10 mouse cellular contexts compared by ENCODE assay signal in genomic region chrX:160153147-160153815, GRCm38 (mm10). TPM values are rescaled to one million over a fixed set of nuclear protein-coding genes. Genes with fewer than 3 reads are reported as not detected.
DNase-seq lines count a peak whose midpoint lies in the region; ATAC-seq and TF ChIP-seq lines count a peak whose summit lies in the region.
"Had no signal": no experiment of that assay in that cellular context is flagged by ENCODE, and none has a peak within 500 bp of the region (broad histone marks: within the 10 kb centered on the region; RNA-seq: fewer than 3 reads in every experiment).

No protein-coding gene starts in this region.

- TF ChIP-seq POLR2A in heart, adult 2 months (IDR thresholded peaks at IDR 0.05; ENCODE audit: insufficient read depth, low read depth, low read length), result no peak

- no peaks in the 10 kb centered on the region for H3K27me3 ChIP-seq in heart, adult 2 months (ENCODE audit: control insufficient read depth, insufficient read depth, low read length)
- H3K27me3 ChIP-seq: stomach, embryonic 15.5 days had no signal

- no peaks in the 10 kb centered on the region for H3K36me3 ChIP-seq in heart, adult 2 months (ENCODE audit: control insufficient read depth, insufficient read depth, low read length)
- H3K36me3 ChIP-seq: embryonic facial prominence, embryonic 12.5 days; stomach, embryonic 15.5 days had no signal

- H3K79me2 ChIP-seq in heart, adult 2 months (replicated peaks; ENCODE audit: control insufficient read depth, insufficient read depth, low read length), result no peaks in the 10 kb centered on the region

- H3K27ac ChIP-seq in heart, adult 2 months, result no peak overlapping the region
- H3K27ac ChIP-seq: embryonic facial prominence, embryonic 12.5 days; stomach, embryonic 15.5 days had no signal

- ATAC-seq in common myeloid progenitor, adult 5-6 weeks (replicated peaks; ENCODE audit: low read depth, poor library complexity, severe bottlenecking), result peak; percentile 71; the same call in 1 of the 2 replicates

- no peak for DNase-seq in heart, adult 2 months
- no peak for DNase-seq in heart, postnatal 36 days
- DNase-seq in left cerebral cortex, postnatal 14 days (ENCODE audit: low spot score in 2 of 2), result peak; percentile 9 to 17
- no peak for DNase-seq in left cerebral cortex, postnatal 4 days
- peak; percentile 52 for DNase-seq in A20 (ENCODE audit: low read depth, low spot score)
- no peak for DNase-seq in ovary, postnatal 10 days (ENCODE audit: low spot score)
- DNase-seq in ovary, postnatal 36 days (ENCODE audit: low spot score), result no peak

- no peak overlapping the region for H3K4me3 ChIP-seq in heart, adult 2 months
- H3K4me3 ChIP-seq: embryonic facial prominence, embryonic 12.5 days; stomach, embryonic 15.5 days had no signal

- H3K9ac ChIP-seq in heart, adult 2 months (ENCODE audit: low read depth, low read length), result no peak overlapping the region
- H3K9ac ChIP-seq: embryonic facial prominence, embryonic 12.5 days; stomach, embryonic 15.5 days had no signal

- intact Hi-C loops in heart, adult 2 months (cut with DNase I), result loop anchor here (1.0 to 5.0 kb wide), 2 partner anchors 17 to 879 kb away; no protein-coding TSS in a partner anchor
- intact Hi-C loops in heart, postnatal 36 days (cut with DNase I), result loop anchor here (2.0 to 10.0 kb wide), 3 partner anchors 18 to 879 kb away; no protein-coding TSS in a partner anchor
- intact Hi-C loops in left cerebral cortex, postnatal 14 days (cut with DNase I), result loop anchor here (5.0 kb wide), 1 partner anchor 879 kb away; no protein-coding TSS in a partner anchor
- intact Hi-C loops in left cerebral cortex, postnatal 4 days (cut with DNase I), result loop anchor here (5.0 kb wide), 1 partner anchor 879 kb away; no protein-coding TSS in a partner anchor

- no peaks in the 10 kb centered on the region for H3K4me1 ChIP-seq in heart, adult 2 months (ENCODE audit: control insufficient read depth, insufficient read depth, low read length)
- H3K4me1 ChIP-seq: embryonic facial prominence, embryonic 12.5 days; stomach, embryonic 15.5 days had no signal

- WGBS in heart, adult 2 months, result 42% methylated on average over 4 of the region's 4 CpGs

- TF ChIP-seq EP300 in heart, adult 2 months (IDR thresholded peaks at IDR 0.05; ENCODE audit: insufficient read depth, low read depth, low read length), result no peak

- peak; percentile 72 for TF ChIP-seq CTCF in heart, adult 2 months (IDR thresholded peaks at IDR 0.05)

RNA-seq across cellular contexts. Expression of gene Pdha1, which starts 15.1 kb away (rescaled TPM):
- total RNA-seq in heart, adult 2 months (2021), result 1,000 to 10,000 TPM in 1 of 2 experiments, 100 to 1,000 TPM in 1; 973 to 1,220 TPM
- 465 and 602 TPM in 2 replicates for polyA plus RNA-seq in heart, adult 2 months (2012; rRNA removed)
- 1,000 to 10,000 TPM; 1,112 to 1,227 TPM for total RNA-seq in heart, postnatal 36 days (2021)
- total RNA-seq in left cerebral cortex, postnatal 14 days (2021), result 100 to 1,000 TPM; 290 to 305 TPM
- total RNA-seq in left cerebral cortex, postnatal 4 days (2021), result 100 to 1,000 TPM; 210 to 214 TPM
- total RNA-seq in common myeloid progenitor, adult 5-6 weeks (2017), result 174 and 175 TPM in 2 replicates

Comparison
In these comparisons a context has a peak if more than half of its experiments do, and no peak if none do; other contexts are left out.
1. DNase-seq: peak in left cerebral cortex, postnatal 14 days (2 of 2) and A20 (single experiment); none in heart, adult 2 months (0 of 2), heart, postnatal 36 days (0 of 2), left cerebral cortex, postnatal 4 days (single experiment), ovary, postnatal 10 days (single experiment) and ovary, postnatal 36 days (single experiment).